Mouse (Mus musculus) embryonic facial prominence, embryonic 14.5 days (tissue): ENCODE measurements around the gene 4933411K16Rik. TPM values are rescaled to one million over a fixed set of nuclear protein-coding genes. Genes with fewer than 3 reads are reported as not detected.

Source experiments
- ATAC-seq: fragments of 200-750 bp; cut with Nextera tagmentation; 2 replicates; pipeline ENCODE4 v1.8.0; 2017; ENCODE audit warnings: low read depth, moderate number of reproducible peaks, moderate TSS enrichment
- DNase-seq: peaks from one replicate; pipeline ENCODE4 v3.0.0-alpha.2; 2015; ENCODE audit warnings: low spot score
- H3K27ac ChIP-seq: fragments of 300-500 bp; sonication (generic); replicated peaks from 2 replicates; pipeline ENCODE4 v1.5.1; 2014; ENCODE audit warnings: low read depth, mild to moderate bottlenecking, low read length, moderate library complexity
- H3K27me3 ChIP-seq: fragments of 300-500 bp; sonication (generic); replicated peaks from 2 replicates; pipeline ENCODE4 v1.6.1; 2014; ENCODE audit warnings: low read length; ENCODE audit not compliant: control insufficient read depth, insufficient read depth
- H3K36me3 ChIP-seq: fragments of 300-500 bp; sonication (generic); 2 replicates; pipeline ENCODE4 v1.6.1; 2014; ENCODE audit warnings: low read length, mixed read lengths; ENCODE audit not compliant: control insufficient read depth, insufficient read depth
- H3K4me1 ChIP-seq: fragments of 300-500 bp; sonication (generic); 2 replicates; pipeline ENCODE4 v1.6.1; 2014; ENCODE audit warnings: antibody characterized with exemption, low read length; ENCODE audit not compliant: control insufficient read depth, insufficient read depth
- H3K4me2 ChIP-seq: fragments of 300-500 bp; sonication (generic); 2 replicates; pipeline ENCODE4 v1.6.1; 2014; ENCODE audit warnings: low read depth, mild to moderate bottlenecking, low read length, moderate library complexity, mixed read lengths
- H3K4me3 ChIP-seq: fragments of 300-500 bp; sonication (generic); 2 replicates; pipeline ENCODE4 v1.5.1; 2014; ENCODE audit warnings: low read depth, mild to moderate bottlenecking, low read length
- H3K9ac ChIP-seq: fragments of 300-500 bp; sonication (generic); 2 replicates; pipeline ENCODE4 v1.6.1; 2014; ENCODE audit warnings: low read depth, mild to moderate bottlenecking, low read length, moderate library complexity, mixed read lengths
- H3K9me3 ChIP-seq: fragments of 300-500 bp; sonication (generic); 2 replicates; pipeline ENCODE4 v1.6.1; 2016; ENCODE audit warnings: low read length; ENCODE audit not compliant: control insufficient read depth
- WGBS: fragments of 180-500 bp; shearing (Covaris S2); extraction: QIAGEN DNeasy Blood & Tissue Kit; methylation state at CpG from one replicate; pipeline ENCODE4 v1.1.7; 2014; 5-methylcytosine and 5-hydroxymethylcytosine counted together
- polyA plus RNA-seq: library from polyadenylated mRNA; unstranded; fragments of >200 nt; fragmentation: Nextera tagmentation; extraction: Ambion mirVana; gene quantifications from 2 replicates; pipeline ENCODE4 v1.2.1, GENCODE M21; 2014

The 4933411K16Rik gene
- polyA plus RNA-seq, 1 experiment from 2014 or later: not detected

GRCm38 (mm10) chr19:42031112-42031511 lies 20.9 kb upstream of the 4933411K16Rik start:
- H3K4me2 ChIP-seq: no peak overlapping the region
- peaks cover 12% of the 10 kb centered on the region; the same call in 1 of the 2 replicates for H3K36me3 ChIP-seq
- no peak for ATAC-seq
- H3K9me3 ChIP-seq: no peaks in the 10 kb centered on the region
- H3K27ac ChIP-seq: no peak overlapping the region
- no peak overlapping the region for H3K4me3 ChIP-seq
- 72% methylated on average over 5 of the region's 5 CpGs for WGBS
- no peak overlapping the region for H3K9ac ChIP-seq
- H3K27me3 ChIP-seq: no peaks in the 10 kb centered on the region
- DNase-seq: no peak
- peaks cover 10% of the 10 kb centered on the region for H3K4me1 ChIP-seq

- H3K4me2 ChIP-seq: no peak overlapping the region
- no peak overlapping the region for H3K4me3 ChIP-seq
- peaks cover 12% of the 10 kb centered on the region; the same call in 1 of the 2 replicates for H3K36me3 ChIP-seq
- H3K27ac ChIP-seq: peak overlapping the region; percentile 71; the same call in 1 of the 2 replicates
- no peak overlapping the region for H3K9ac ChIP-seq
- no peaks in the 10 kb centered on the region for H3K27me3 ChIP-seq
- no peak for ATAC-seq
- 82% methylated on average over 14 of the region's 14 CpGs for WGBS
- H3K9me3 ChIP-seq: no peaks in the 10 kb centered on the region
- H3K4me1 ChIP-seq: peaks cover 10% of the 10 kb centered on the region
- no peak for DNase-seq
Observed at GRCm38 (mm10) chr19:42033611-42034010, 18.4 kb upstream of the 4933411K16Rik start.

GRCm38 (mm10) chr19:42034146-42034775 lies 17.8 kb upstream of the 4933411K16Rik start:
- H3K4me1 ChIP-seq: peaks cover 10% of the 10 kb centered on the region
- H3K4me2 ChIP-seq: no peak overlapping the region
- peak overlapping the region; percentile 71 for H3K27ac ChIP-seq
- WGBS: 39% methylated on average over 9 of the region's 9 CpGs
- H3K27me3 ChIP-seq: no peaks in the 10 kb centered on the region
- ATAC-seq: no peak
- H3K4me3 ChIP-seq: no peak overlapping the region
- DNase-seq: peak; percentile 35
- peak overlapping the region; percentile 27; the same call in 1 of the 2 replicates for H3K9ac ChIP-seq
- H3K9me3 ChIP-seq: no peaks in the 10 kb centered on the region
- peaks cover 12% of the 10 kb centered on the region; the same call in 1 of the 2 replicates for H3K36me3 ChIP-seq

GRCm38 (mm10) chr19:42034881-42035455 lies 17.1 kb upstream of the 4933411K16Rik start:
- Histone ChIP-seq H3K4me2 (no peak overlapping the region), H3K36me3 (peaks cover 12% of the 10 kb centered on the region; the same call in 1 of the 2 replicates), H3K4me1 (peaks cover 10% of the 10 kb centered on the region), H3K9ac (no peak overlapping the region), H3K9me3 (no peaks in the 10 kb centered on the region), H3K27ac (peak overlapping the region; percentile 71; the same call in 1 of the 2 replicates), H3K4me3 (no peak overlapping the region), H3K27me3 (0 out of 2 replicates have a peak, but pooled peaks cover 2% of the 10 kb centered on the region)
- DNase-seq (no peak), ATAC-seq (0 out of 2 replicates have a peak, but pooled peaks have one; percentile 4)
- WGBS: 55% methylated on average over 11 of the region's 11 CpGs

- Histone ChIP-seq H3K9me3 (no peaks in the 10 kb centered on the region), H3K4me1 (peaks cover 10% of the 10 kb centered on the region), H3K9ac (no peak within 1 kb of the TSS), H3K27ac (no peak within 1 kb of the TSS; the same call in 1 of the 2 replicates), H3K27me3 (0 out of 2 replicates have a peak, but pooled peaks cover 7% of the 10 kb centered on the region), H3K4me3 (no peak within 1 kb of the TSS), H3K36me3 (peaks cover 12% of the 10 kb centered on the region; the same call in 1 of the 2 replicates), H3K4me2 (no peak within 1 kb of the TSS)
- WGBS: 62% methylated on average over 19 of the region's 19 CpGs
- peak; percentile 88 for DNase-seq
- peak; percentile 74 for ATAC-seq
Observed at GRCm38 (mm10) chr19:42035456-42036248, 16.4 kb upstream of the 4933411K16Rik start, which contains the start of gene Ankrd2. TSS of gene Ankrd2 (plus strand) at chr19:42036000.

GRCm38 (mm10) chr19:42036357-42036756 lies 15.7 kb upstream of the 4933411K16Rik start:
- Histone ChIP-seq H3K4me2 (no peak overlapping the region), H3K27me3 (0 out of 2 replicates have a peak, but pooled peaks cover 7% of the 10 kb centered on the region), H3K4me3 (no peak overlapping the region), H3K27ac (no peak overlapping the region), H3K9me3 (no peaks in the 10 kb centered on the region), H3K9ac (no peak overlapping the region), H3K36me3 (peaks cover 12% of the 10 kb centered on the region; the same call in 1 of the 2 replicates), H3K4me1 (peaks cover 10% of the 10 kb centered on the region)
- ATAC-seq: no peak
- WGBS: 74% methylated on average over 3 of the region's 3 CpGs
- DNase-seq: no peak

GRCm38 (mm10) chr19:42037167-42037702 lies 14.8 kb upstream of the 4933411K16Rik start:
- Histone ChIP-seq H3K9ac (no peak overlapping the region), H3K4me3 (no peak overlapping the region), H3K4me1 (peaks cover 10% of the 10 kb centered on the region), H3K36me3 (peaks cover 12% of the 10 kb centered on the region; the same call in 1 of the 2 replicates), H3K27ac (no peak overlapping the region), H3K4me2 (no peak overlapping the region), H3K27me3 (0 out of 2 replicates have a peak, but pooled peaks cover 7% of the 10 kb centered on the region), H3K9me3 (no peaks in the 10 kb centered on the region)
- DNase-seq (no peak), ATAC-seq (no peak)
- 73% methylated on average over 11 of the region's 11 CpGs for WGBS

GRCm38 (mm10) chr19:42038310-42038709 lies 13.7 kb upstream of the 4933411K16Rik start:
- Histone ChIP-seq H3K36me3 (peaks cover 12% of the 10 kb centered on the region; the same call in 1 of the 2 replicates), H3K27me3 (0 out of 2 replicates have a peak, but pooled peaks cover 7% of the 10 kb centered on the region), H3K27ac (no peak overlapping the region), H3K9ac (no peak overlapping the region), H3K4me3 (no peak overlapping the region), H3K4me1 (peaks cover 10% of the 10 kb centered on the region), H3K9me3 (no peaks in the 10 kb centered on the region), H3K4me2 (no peak overlapping the region)
- WGBS: 89% methylated on average over 12 of the region's 12 CpGs
- ATAC-seq: no peak
- DNase-seq: no peak
